Mouse (Mus musculus): ENCODE measurements around the gene Sema5b. TPM values are rescaled to one million over a fixed set of nuclear protein-coding genes. Genes with fewer than 3 reads are reported as not detected.

Gene Sema5b
- total RNA-seq, 1 experiment, result 6.4 TPM

GRCm38 (mm10) chr16:35534630-35535029 lies 6.3 kb upstream of the Sema5b start:
- TF ChIP-seq HCFC1 (IDR thresholded peaks at IDR 0.05; ENCODE audit: borderline replicate concordance, insufficient read depth, low read length) (no peak), ZC3H11A (IDR thresholded peaks at IDR 0.05; ENCODE audit: borderline replicate concordance, low read depth, low read length) (no peak), MAFK (IDR thresholded peaks at IDR 0.05; ENCODE audit: insufficient read depth, low read depth, low read length) (no peak), ZNF384 (IDR thresholded peaks at IDR 0.05; ENCODE audit: low read depth, low read length) (no peak), CHD2 (IDR thresholded peaks at IDR 0.05; ENCODE audit: low read depth, low read length) (no peak)
- Histone ChIP-seq H3K9me3 (ENCODE audit: control insufficient read depth, insufficient read depth, low read depth, low read length) (no peaks in the 10 kb centered on the region), H3K27ac (ENCODE audit: insufficient read depth, low read depth, low read length, poor library complexity, severe bottlenecking) (no peak overlapping the region), H3K9ac (ENCODE audit: insufficient read depth, low read depth, low read length, poor library complexity, severe bottlenecking) (no peak overlapping the region), H3K4me1 (ENCODE audit: control insufficient read depth in 2 of 2, insufficient read depth in 2 of 2, low read length in 2 of 2, poor library complexity in 1 of 2) (no peaks in the 10 kb centered on the region), H3K4me3 (ENCODE audit: insufficient read depth in 1 of 2, low read depth in 1 of 2, low read length in 2 of 2, poor library complexity in 1 of 2, severe bottlenecking in 1 of 2) (no peak overlapping the region), H3K36me3 (ENCODE audit: control insufficient read depth, insufficient read depth, low read length, poor library complexity, severe bottlenecking) (no peaks in the 10 kb centered on the region)
- in situ Hi-C loops (cut with MboI; ENCODE audit: low sequenced_read_pairs in 2 of 2, unreplicated experiment in 2 of 2), result no loop called here
- DNase-seq (ENCODE audit: low read depth, low spot score), result no peak

GRCm38 (mm10) chr16:35537651-35538050 lies 3.3 kb upstream of the Sema5b start:
- H3K4me3 ChIP-seq (ENCODE audit: insufficient read depth in 1 of 2, low read depth in 1 of 2, low read length in 2 of 2, poor library complexity in 1 of 2, severe bottlenecking in 1 of 2), result no peak overlapping the region
- no peak for TF ChIP-seq ZNF384 (IDR thresholded peaks at IDR 0.05; ENCODE audit: low read depth, low read length)
- TF ChIP-seq MAFK (IDR thresholded peaks at IDR 0.05; ENCODE audit: insufficient read depth, low read depth, low read length), result no peak
- TF ChIP-seq CHD2 (IDR thresholded peaks at IDR 0.05; ENCODE audit: low read depth, low read length), result no peak
- TF ChIP-seq ZC3H11A (IDR thresholded peaks at IDR 0.05; ENCODE audit: borderline replicate concordance, low read depth, low read length), result no peak
- no peak for TF ChIP-seq HCFC1 (IDR thresholded peaks at IDR 0.05; ENCODE audit: borderline replicate concordance, insufficient read depth, low read length)
- DNase-seq (ENCODE audit: low read depth, low spot score), result no peak
- H3K36me3 ChIP-seq (ENCODE audit: control insufficient read depth, insufficient read depth, low read length, poor library complexity, severe bottlenecking), result no peaks in the 10 kb centered on the region
- H3K27ac ChIP-seq (ENCODE audit: insufficient read depth, low read depth, low read length, poor library complexity, severe bottlenecking), result no peak overlapping the region
- in situ Hi-C loops (cut with MboI; ENCODE audit: low sequenced_read_pairs in 2 of 2, unreplicated experiment in 2 of 2), result no loop called here
- peaks cover 0 to 7% of the 10 kb centered on the region in 2 experiments; a peak in 1 of 4 replicates for H3K4me1 ChIP-seq (ENCODE audit: control insufficient read depth in 2 of 2, insufficient read depth in 2 of 2, low read length in 2 of 2, poor library complexity in 1 of 2)
- H3K9me3 ChIP-seq (ENCODE audit: control insufficient read depth, insufficient read depth, low read depth, low read length), result no peaks in the 10 kb centered on the region
- H3K9ac ChIP-seq (ENCODE audit: insufficient read depth, low read depth, low read length, poor library complexity, severe bottlenecking), result no peak overlapping the region

GRCm38 (mm10) chr16:35539041-35539440 lies 1.9 kb upstream of the Sema5b start:
- TF ChIP-seq HCFC1 (IDR thresholded peaks at IDR 0.05; ENCODE audit: borderline replicate concordance, insufficient read depth, low read length) (no peak), ZNF384 (IDR thresholded peaks at IDR 0.05; ENCODE audit: low read depth, low read length) (no peak), CHD2 (IDR thresholded peaks at IDR 0.05; ENCODE audit: low read depth, low read length) (no peak), MAFK (IDR thresholded peaks at IDR 0.05; ENCODE audit: insufficient read depth, low read depth, low read length) (no peak), ZC3H11A (IDR thresholded peaks at IDR 0.05; ENCODE audit: borderline replicate concordance, low read depth, low read length) (no peak)
- Histone ChIP-seq H3K9me3 (ENCODE audit: control insufficient read depth, insufficient read depth, low read depth, low read length) (no peaks in the 10 kb centered on the region), H3K36me3 (ENCODE audit: control insufficient read depth, insufficient read depth, low read length, poor library complexity, severe bottlenecking) (no peaks in the 10 kb centered on the region), H3K9ac (ENCODE audit: insufficient read depth, low read depth, low read length, poor library complexity, severe bottlenecking) (no peak overlapping the region), H3K4me3 (ENCODE audit: insufficient read depth in 1 of 2, low read depth in 1 of 2, low read length in 2 of 2, poor library complexity in 1 of 2, severe bottlenecking in 1 of 2) (no peak overlapping the region), H3K27ac (ENCODE audit: insufficient read depth, low read depth, low read length, poor library complexity, severe bottlenecking) (no peak overlapping the region), H3K4me1 (ENCODE audit: control insufficient read depth in 2 of 2, insufficient read depth in 2 of 2, low read length in 2 of 2, poor library complexity in 1 of 2) (peaks cover 0 to 10% of the 10 kb centered on the region in 2 experiments; a peak in 1 of 4 replicates)
- DNase-seq (ENCODE audit: low read depth, low spot score), result no peak
- in situ Hi-C loops (cut with MboI; ENCODE audit: low sequenced_read_pairs in 2 of 2, unreplicated experiment in 2 of 2), result no loop called here

- TF ChIP-seq ZC3H11A (IDR thresholded peaks at IDR 0.05; ENCODE audit: borderline replicate concordance, low read depth, low read length) (peak; percentile 74; the same call in 1 of the 2 replicates), ZNF384 (IDR thresholded peaks at IDR 0.05; ENCODE audit: low read depth, low read length) (no peak)
- in situ Hi-C loops (cut with MboI; ENCODE audit: low sequenced_read_pairs in 2 of 2, unreplicated experiment in 2 of 2), result loop anchor here in 1 of 2 experiments (5.0 kb wide), 1 partner anchor 87 kb away; no protein-coding TSS in a partner anchor
- Histone ChIP-seq H3K9ac (ENCODE audit: insufficient read depth, low read depth, low read length, poor library complexity, severe bottlenecking) (no peak overlapping the region), H3K4me3 (ENCODE audit: insufficient read depth in 1 of 2, low read depth in 1 of 2, low read length in 2 of 2, poor library complexity in 1 of 2, severe bottlenecking in 1 of 2) (peak overlapping the region; percentile 64 to 72), H3K4me1 (ENCODE audit: control insufficient read depth in 2 of 2, insufficient read depth in 2 of 2, low read length in 2 of 2, poor library complexity in 1 of 2) (peaks cover 0 to 10% of the 10 kb centered on the region in 2 experiments; a peak in 1 of 4 replicates), H3K27ac (ENCODE audit: insufficient read depth, low read depth, low read length, poor library complexity, severe bottlenecking) (no peak overlapping the region), H3K36me3 (ENCODE audit: control insufficient read depth, insufficient read depth, low read length, poor library complexity, severe bottlenecking) (no peaks in the 10 kb centered on the region), H3K9me3 (ENCODE audit: control insufficient read depth, insufficient read depth, low read depth, low read length) (no peaks in the 10 kb centered on the region)
- peak; percentile 91 for DNase-seq (ENCODE audit: low read depth, low spot score)
Observed at GRCm38 (mm10) chr16:35540333-35541116, 420 bp upstream of the Sema5b start.

Measured in ES-E14 (cell line).